Mouse (Mus musculus) heart, embryonic 14.5 days (tissue): ENCODE data around the gene Ddx23. TPM values are rescaled to one million over a fixed set of nuclear protein-coding genes. Genes with fewer than 3 reads are reported as not detected.
A peak's percentile ranks its signal among the peaks of the same experiment; 100 is the strongest.

Source experiments
- ATAC-seq: fragments of 200-750 bp; cut with Nextera tagmentation; 2 replicates; pipeline ENCODE4 v1.8.0; 2017; ENCODE audit warnings: low read depth, moderate TSS enrichment; ENCODE audit not compliant: insufficient number of reproducible peaks, insufficient read depth, low FRiP score
- H3K27ac ChIP-seq, 2 experiments: fragments of 200-500 bp in 1 of 2; fragments of 300-500 bp in 1 of 2; sonication (generic) in 1 of 2; replicated peaks in 1 of 2; 2 replicates each; pipeline ENCODE4 v1.5.1; 2012 to 2014; ENCODE audit warnings: low read depth in 2 of 2, low read length in 2 of 2, control low read depth in 1 of 2, mild to moderate bottlenecking in 1 of 2, mixed read lengths in 1 of 2; ENCODE audit not compliant: control insufficient read depth in 1 of 2, insufficient read depth in 1 of 2
- H3K27me3 ChIP-seq: fragments of 300-500 bp; sonication (generic); 2 replicates; pipeline ENCODE4 v1.6.1; 2014; ENCODE audit warnings: mild to moderate bottlenecking, low read length, control low read depth; ENCODE audit not compliant: control insufficient read depth, insufficient read depth
- H3K36me3 ChIP-seq: fragments of 300-500 bp; sonication (generic); 2 replicates; pipeline ENCODE4 v1.6.1; 2014; ENCODE audit warnings: mild to moderate bottlenecking, control low read depth, low read length, mixed read lengths; ENCODE audit not compliant: control insufficient read depth, insufficient read depth
- H3K4me1 ChIP-seq, 2 experiments: fragments of 200-500 bp in 1 of 2; fragments of 300-500 bp in 1 of 2; sonication (generic) in 1 of 2; 2 replicates each; pipeline ENCODE4 v1.6.1; 2012 to 2014; ENCODE audit warnings: low read length in 2 of 2, control low read depth in 1 of 2, mixed read lengths in 1 of 2; ENCODE audit not compliant: control insufficient read depth in 2 of 2, insufficient read depth in 2 of 2
- H3K4me2 ChIP-seq: fragments of 300-500 bp; sonication (generic); 2 replicates; pipeline ENCODE4 v1.6.1; 2014; ENCODE audit warnings: mild to moderate bottlenecking, low read length
- H3K4me3 ChIP-seq, 2 experiments: fragments of 200-500 bp in 1 of 2; fragments of 300-500 bp in 1 of 2; sonication (generic) in 1 of 2; 2 replicates each; pipeline ENCODE4 v1.5.1; 2012 to 2014; ENCODE audit warnings: low read length in 2 of 2, mild to moderate bottlenecking in 2 of 2, control low read depth in 1 of 2, low read depth in 1 of 2, moderate library complexity in 1 of 2; ENCODE audit not compliant: control insufficient read depth in 1 of 2, insufficient read depth in 1 of 2
- H3K9ac ChIP-seq: fragments of 300-500 bp; sonication (generic); 2 replicates; pipeline ENCODE4 v1.6.1; 2014; ENCODE audit warnings: mild to moderate bottlenecking, low read length
- H3K9me3 ChIP-seq: fragments of 300-500 bp; sonication (generic); 2 replicates; pipeline ENCODE4 v1.6.1; 2016; ENCODE audit warnings: low read length, control low read depth; ENCODE audit not compliant: control insufficient read depth
- WGBS: fragments of 180-500 bp; shearing (Covaris S2); extraction: QIAGEN DNeasy Blood & Tissue Kit; methylation state at CpG from one replicate; pipeline ENCODE4 v1.1.7; 2014; 5-methylcytosine and 5-hydroxymethylcytosine counted together
- polyA plus RNA-seq: library from polyadenylated mRNA; unstranded; fragments of >200 nt; fragmentation: Nextera tagmentation; extraction: Ambion mirVana; gene quantifications from 2 replicates; pipeline ENCODE4 v1.2.1, GENCODE M21; 2014

Ddx23 gene
- polyA plus RNA-seq, 1 experiment from 2014 or later: 16.9 TPM

- H3K36me3 ChIP-seq: no peaks in the 10 kb centered on the region
- no peak for ATAC-seq
- H3K9ac ChIP-seq: no peak overlapping the region
- peaks cover 17% of the 10 kb centered on the region; the same call in 1 of the 2 replicates for H3K27me3 ChIP-seq
- H3K4me2 ChIP-seq: no peak overlapping the region
- 67% methylated on average over 8 of the region's 8 CpGs for WGBS
- no peak overlapping the region for H3K4me3 ChIP-seq
- H3K9me3 ChIP-seq: no peaks in the 10 kb centered on the region
- H3K4me1 ChIP-seq: peaks cover 11 to 16% of the 10 kb centered on the region in 2 experiments
- no peak overlapping the region for H3K27ac ChIP-seq
Observed at GRCm38 (mm10) chr15:98680660-98681059, 18.0 kb upstream of the Ddx23 start.

- H3K4me2 ChIP-seq: peak overlapping the region; percentile 94; the same call in 1 of the 2 replicates
- no peak overlapping the region for H3K9ac ChIP-seq
- H3K27ac ChIP-seq: no peak overlapping the region
- WGBS: 48% methylated on average over 7 of the region's 7 CpGs
- H3K4me3 ChIP-seq: no peak overlapping the region
- ATAC-seq: no peak
- no peaks in the 10 kb centered on the region for H3K36me3 ChIP-seq
- H3K27me3 ChIP-seq: peaks cover 33% of the 10 kb centered on the region
- no peaks in the 10 kb centered on the region for H3K9me3 ChIP-seq
- H3K4me1 ChIP-seq: peaks cover 12 to 17% of the 10 kb centered on the region in 2 experiments
Observed at GRCm38 (mm10) chr15:98677977-98678376, 15.3 kb upstream of the Ddx23 start.

- H3K9me3 ChIP-seq: no peaks in the 10 kb centered on the region
- H3K27ac ChIP-seq: no peak within 1 kb of the TSS
- peak; percentile 90 for ATAC-seq
- peak within 1 kb of the TSS; percentile 94 for H3K4me2 ChIP-seq
- peaks cover 19 to 24% of the 10 kb centered on the region in 2 experiments for H3K4me1 ChIP-seq
- peaks cover 33% of the 10 kb centered on the region for H3K27me3 ChIP-seq
- H3K36me3 ChIP-seq: no peaks in the 10 kb centered on the region
- under 1% methylated on average over 37 of the region's 37 CpGs for WGBS
- H3K4me3 ChIP-seq: peak within 1 kb of the TSS; percentile 45
- H3K9ac ChIP-seq: peak within 1 kb of the TSS; percentile 61
Observed at GRCm38 (mm10) chr15:98676940-98677728, 14.4 kb upstream of the Ddx23 start, which contains the start of gene Rnd1. Gene Rnd1 (minus strand): TSS chr15:98677461.

GRCm38 (mm10) chr15:98676471-98676870 is 13.8 kb upstream of the Ddx23 start:
- Histone ChIP-seq H3K9me3 (no peaks in the 10 kb centered on the region), H3K36me3 (no peaks in the 10 kb centered on the region), H3K9ac (peak overlapping the region; percentile 61; the same call in 1 of the 2 replicates), H3K27me3 (peaks cover 33% of the 10 kb centered on the region), H3K4me3 (peak overlapping the region; percentile 1 to 45; a peak in 3 of 4 replicates), H3K4me1 (peaks cover 19 to 25% of the 10 kb centered on the region in 2 experiments), H3K27ac (no peak overlapping the region), H3K4me2 (peak overlapping the region; percentile 94)
- under 1% methylated on average over 9 of the region's 9 CpGs for WGBS
- no peak for ATAC-seq

- peaks cover 33% of the 10 kb centered on the region for H3K27me3 ChIP-seq
- peak overlapping the region; percentile 94 for H3K4me2 ChIP-seq
- ATAC-seq: no peak
- H3K4me1 ChIP-seq: peaks cover 19 to 25% of the 10 kb centered on the region in 2 experiments
- H3K9ac ChIP-seq: peak overlapping the region; percentile 41; the same call in 1 of the 2 replicates
- no peak overlapping the region for H3K27ac ChIP-seq
- H3K36me3 ChIP-seq: no peaks in the 10 kb centered on the region
- H3K9me3 ChIP-seq: no peaks in the 10 kb centered on the region
- peak overlapping the region; percentile 5 to 45 for H3K4me3 ChIP-seq
- 8% methylated on average over 14 of the region's 14 CpGs for WGBS
Observed at GRCm38 (mm10) chr15:98675634-98676250, 13.0 kb upstream of the Ddx23 start.

GRCm38 (mm10) chr15:98674994-98675545 is 12.4 kb upstream of the Ddx23 start:
- H3K9me3 ChIP-seq: no peaks in the 10 kb centered on the region
- ATAC-seq: no peak
- H3K36me3 ChIP-seq: no peaks in the 10 kb centered on the region
- WGBS: 21% methylated on average over 11 of the region's 11 CpGs
- H3K27me3 ChIP-seq: peaks cover 33% of the 10 kb centered on the region
- H3K4me3 ChIP-seq: peak overlapping the region in 1 of 2 experiments; percentile 45; a peak in 1 of 4 replicates
- peaks cover 19 to 25% of the 10 kb centered on the region in 2 experiments for H3K4me1 ChIP-seq
- no peak overlapping the region for H3K27ac ChIP-seq
- H3K4me2 ChIP-seq: peak overlapping the region; percentile 94
- peak overlapping the region; percentile 41; the same call in 1 of the 2 replicates for H3K9ac ChIP-seq

- ATAC-seq: no peak
- Histone ChIP-seq H3K4me3 (no peak overlapping the region), H3K9me3 (no peaks in the 10 kb centered on the region), H3K9ac (no peak overlapping the region), H3K27ac (no peak overlapping the region), H3K27me3 (peaks cover 33% of the 10 kb centered on the region), H3K4me1 (peaks cover 19 to 25% of the 10 kb centered on the region in 2 experiments), H3K4me2 (no peak overlapping the region), H3K36me3 (no peaks in the 10 kb centered on the region)
- 50% methylated on average over 7 of the region's 7 CpGs for WGBS
Observed at GRCm38 (mm10) chr15:98674284-98674993, 11.7 kb upstream of the Ddx23 start.
